Mouse (Mus musculus): ENCODE results near the gene Sod2. TPM values are rescaled to one million over a fixed set of nuclear protein-coding genes. Genes with fewer than 3 reads are reported as not detected.
A peak's percentile ranks its signal among the peaks of the same experiment; 100 is the strongest.
"Not testable (repeated sequence)": the region's sequence is repeated elsewhere in the genome, so short reads cannot be mapped to it uniquely, and the experiment has no call there.

Sod2 gene
- total RNA-seq (2021), result 100 to 1,000 TPM; 433 to 444 TPM
- long read RNA-seq, experiment 1, full-length matches to known transcripts, result 444 of 525 reads
- long read RNA-seq, experiment 1, partial matches to known transcripts, result 30 of 525 reads
- long read RNA-seq, experiment 1, other reads (novel, unspliced or antisense), result 51 of 525 reads
- long read RNA-seq, experiment 2, full-length matches to known transcripts, result 486 of 596 reads
- long read RNA-seq, experiment 2, partial matches to known transcripts, result 31 of 596 reads
- long read RNA-seq, experiment 2, other reads (novel, unspliced or antisense), result 79 of 596 reads

DNA sequence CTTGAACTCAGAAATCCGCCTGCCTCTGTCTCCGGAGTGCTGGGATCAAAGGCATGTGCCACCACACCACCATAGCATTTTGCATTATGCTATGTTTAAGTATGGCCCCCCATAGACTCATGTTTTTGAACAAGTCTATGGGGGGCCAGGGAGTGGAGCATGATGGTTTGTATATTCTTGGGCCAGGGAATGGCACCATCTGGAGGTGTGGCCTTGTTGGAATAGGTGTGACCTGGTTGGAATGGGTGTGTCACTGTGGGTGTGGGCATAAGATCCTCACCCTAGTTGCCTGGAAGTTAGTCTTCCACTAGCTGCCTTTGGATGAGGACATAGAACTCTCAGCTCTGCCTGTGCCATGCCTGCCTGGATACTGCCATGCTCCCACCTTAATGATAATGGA is at the start of gene Sod2:
TSS of gene Sod2 (plus strand) at position 301 of the 400 bp plus-strand sequence.
- DNase-seq; intact Hi-C loops (cut with DNase I): not testable (repeated sequence)

DNA sequence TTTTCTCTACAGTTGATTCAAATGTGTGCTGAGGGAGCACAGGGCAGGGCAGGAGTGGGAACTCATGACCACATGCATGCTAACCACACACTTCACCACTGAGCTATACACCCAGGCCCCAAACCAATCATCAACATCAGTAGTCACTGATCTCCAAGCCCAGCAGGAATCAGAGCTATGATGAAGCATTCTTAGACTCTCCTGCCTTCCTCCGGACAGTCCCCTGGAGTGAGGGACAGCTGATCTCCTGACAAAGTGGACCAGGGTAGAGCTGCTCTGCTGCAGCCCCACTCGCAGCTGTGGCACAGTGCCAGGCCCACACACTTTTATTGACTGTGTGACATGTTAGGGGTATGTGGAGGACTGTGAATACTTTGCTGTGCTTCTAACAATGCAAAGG is 47.3 kb upstream of the Sod2 start:
- DNase-seq; intact Hi-C loops (cut with DNase I): not testable (repeated sequence)

DNA sequence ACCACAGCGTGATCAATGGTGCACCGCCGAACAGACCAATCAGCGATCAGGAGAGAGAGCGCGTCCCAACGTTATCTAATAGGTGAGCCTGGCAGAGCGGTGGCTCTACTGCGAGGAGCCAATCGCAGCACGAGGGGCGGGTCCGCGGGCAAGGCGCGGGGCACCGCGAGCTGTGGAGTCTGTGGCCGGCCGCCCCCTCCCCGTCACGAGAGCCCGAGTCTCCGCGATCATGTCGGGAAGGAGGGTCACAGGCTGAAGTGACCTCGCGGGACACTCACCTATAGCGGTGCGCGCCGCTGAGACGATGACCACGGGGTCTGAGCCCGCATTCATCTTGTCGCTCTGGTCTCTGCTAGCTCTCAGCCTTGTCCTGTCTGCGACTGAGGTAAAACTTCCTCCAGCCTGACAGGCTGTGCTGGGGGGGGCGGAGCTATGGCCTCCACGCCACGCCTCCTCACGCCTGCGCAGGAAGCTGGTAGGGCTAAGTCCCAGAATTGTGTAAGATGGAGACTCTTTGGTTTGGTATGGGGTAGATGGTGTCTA is 46.2 kb upstream of the Sod2 start, which contains the start of gene Acat2:
TSS of gene Acat2 (minus strand) at position 417 of the 543 bp plus-strand sequence.
- intact Hi-C loops (cut with DNase I), result loop anchor here (5.0 kb wide), 1 partner anchor 38 kb away; no protein-coding TSS in a partner anchor
- DNase-seq, result peak; percentile 89 to 93

DNA sequence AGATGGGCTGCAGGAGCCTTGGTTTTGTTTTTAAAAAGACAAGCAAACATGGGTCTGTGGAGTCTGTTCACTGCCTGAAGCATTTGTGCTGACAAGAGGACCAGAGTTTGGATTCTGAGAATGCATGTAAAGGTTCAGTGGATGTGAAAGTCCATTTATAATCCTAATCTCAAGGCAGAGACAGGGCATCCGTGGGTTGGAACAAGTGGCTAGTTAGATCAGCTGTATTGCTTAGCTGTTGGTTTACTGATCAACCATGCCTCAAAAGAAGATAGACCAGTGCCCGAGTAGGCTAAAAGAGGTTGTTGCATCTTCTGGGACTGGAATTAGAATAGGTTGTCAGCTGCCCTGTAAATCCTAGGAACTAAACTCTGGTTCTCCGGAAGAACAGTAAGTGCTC is 43.2 kb upstream of the Sod2 start:
- no peak for DNase-seq
- intact Hi-C loops (cut with DNase I), result loop anchor here (5.0 kb wide), 1 partner anchor 41 kb away; no protein-coding TSS in a partner anchor

DNA sequence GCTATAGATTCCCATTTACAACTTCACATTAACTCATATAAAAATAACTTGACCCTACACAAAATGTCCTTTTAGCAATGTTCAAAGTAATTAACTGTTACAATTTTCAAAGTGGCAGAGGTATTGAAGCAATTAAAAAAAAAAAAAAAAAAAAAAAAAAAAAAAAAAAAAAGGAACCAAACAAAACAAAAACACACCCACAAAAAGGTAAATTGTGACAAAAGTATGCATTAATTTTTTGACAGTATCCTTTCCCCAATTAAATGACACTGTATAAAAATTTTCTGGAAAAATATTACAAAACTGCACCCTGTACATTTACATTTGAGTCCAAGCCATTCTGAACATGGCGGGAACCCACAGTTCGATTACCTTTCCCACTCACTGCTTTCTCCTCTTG is 39.5 kb upstream of the Sod2 start:
- intact Hi-C loops (cut with DNase I), result no loop called here
- no peak for DNase-seq

DNA sequence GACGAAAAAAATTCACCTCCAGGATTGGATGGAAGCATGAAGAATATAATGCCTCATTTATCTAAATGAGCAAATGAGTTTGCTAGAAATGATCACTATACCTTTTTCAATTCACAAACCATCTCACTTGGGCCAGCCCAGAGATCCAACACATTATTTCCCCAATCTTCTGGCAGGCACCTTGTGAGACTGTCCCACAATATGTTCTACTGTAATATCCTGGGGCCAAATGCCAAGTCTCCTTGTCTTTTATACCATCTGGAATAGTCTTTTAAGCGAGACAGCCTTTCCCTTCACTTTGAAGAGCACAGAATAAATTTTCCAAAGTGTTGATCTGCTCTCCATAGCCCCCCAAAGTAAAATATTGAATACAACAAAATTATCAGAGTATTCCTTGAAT is 32.8 kb upstream of the Sod2 start:
- intact Hi-C loops (cut with DNase I), result no loop called here
- DNase-seq, result no peak

DNA sequence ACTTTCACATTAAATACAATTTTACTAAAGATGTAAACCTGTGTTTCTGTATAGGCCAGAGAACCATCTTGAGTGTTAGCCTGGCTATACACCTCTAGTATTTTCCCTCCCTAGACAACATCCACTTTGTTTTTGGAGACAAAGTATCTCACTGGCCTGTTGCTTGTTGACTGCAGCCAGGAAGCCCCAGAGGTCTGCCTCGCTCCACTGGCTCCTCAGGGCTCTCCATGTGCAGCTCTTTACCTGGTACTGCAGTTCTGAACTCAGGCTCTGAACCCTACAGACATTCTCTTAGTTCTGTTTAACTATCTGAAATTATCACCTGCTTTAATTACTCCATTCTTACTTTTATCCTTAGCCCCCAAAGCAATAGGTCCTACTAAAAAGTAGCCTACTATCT is 28.1 kb upstream of the Sod2 start:
- no peak for DNase-seq
- intact Hi-C loops (cut with DNase I), result loop anchor here (5.0 kb wide), 1 partner anchor 61 kb away; the partner anchor contains the start of genes Mrpl18 and Tcp1

DNA sequence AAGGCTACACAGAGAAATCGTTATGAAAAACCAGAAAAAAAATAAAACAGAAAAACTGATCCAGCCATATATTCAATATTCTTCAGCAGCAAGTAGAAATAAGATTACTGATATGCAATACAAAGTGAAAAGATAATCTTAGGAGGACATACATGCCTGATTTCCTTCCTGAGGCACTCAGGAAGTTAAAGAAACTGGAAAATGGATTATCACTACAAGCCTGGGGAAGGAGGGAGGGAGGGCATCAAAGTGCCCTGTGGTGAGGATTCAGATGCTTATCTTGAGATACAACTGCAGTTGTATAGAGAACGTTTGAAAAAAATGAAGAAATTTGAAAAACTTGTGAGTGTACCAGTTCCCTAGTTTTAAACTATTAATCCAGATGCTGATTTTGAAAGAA is 22.7 kb upstream of the Sod2 start:
- intact Hi-C loops (cut with DNase I), result no loop called here
- DNase-seq, result no peak

DNA sequence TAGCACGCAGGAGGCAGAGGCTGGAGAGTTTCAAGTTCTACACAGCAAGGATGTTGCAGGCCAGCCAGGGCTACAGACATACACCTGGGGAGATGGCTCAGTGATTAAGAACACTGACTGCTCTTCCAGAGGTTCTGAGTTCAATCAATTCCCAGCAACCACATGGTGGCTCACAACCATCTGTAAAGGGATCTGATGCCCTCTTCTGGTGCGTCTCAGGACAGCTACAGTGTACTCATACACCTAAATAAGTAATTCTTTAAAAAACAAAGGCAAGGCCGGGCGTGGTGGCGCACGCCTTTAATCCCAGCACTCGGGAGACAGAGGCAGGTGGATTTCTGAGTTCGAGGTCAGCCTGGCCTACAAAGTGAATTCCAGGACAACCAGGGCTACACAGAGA is 18.6 kb upstream of the Sod2 start:
- intact Hi-C loops (cut with DNase I); DNase-seq: not testable (repeated sequence)

DNA sequence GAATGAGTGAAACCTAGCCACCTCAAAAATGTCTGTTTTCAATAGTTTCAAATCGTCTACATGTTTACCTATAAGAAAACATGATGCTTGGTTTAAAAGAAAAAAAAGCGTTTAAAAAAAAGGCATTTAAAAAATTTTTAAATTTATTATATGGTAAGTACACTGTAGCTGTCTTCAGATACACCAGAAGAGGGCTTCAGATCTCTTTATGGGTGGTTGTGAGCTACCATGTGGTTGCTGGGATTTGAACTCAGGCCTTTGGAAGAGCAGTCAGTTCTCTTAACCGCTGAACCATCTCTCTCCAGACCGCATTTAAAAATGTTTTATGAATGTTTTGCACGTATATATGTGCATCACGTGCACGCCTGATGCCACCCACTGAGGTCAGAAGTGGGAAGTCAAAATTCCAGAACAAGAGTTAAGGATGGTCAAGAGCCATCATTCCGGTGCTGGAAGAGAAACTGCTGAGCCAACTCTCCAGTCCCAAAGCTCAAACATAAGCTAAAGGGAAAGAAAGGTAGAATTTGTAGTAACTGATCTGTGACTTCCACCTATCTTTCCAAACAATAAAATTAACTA is 16.0 kb upstream of the Sod2 start:
- intact Hi-C loops (cut with DNase I), result loop anchor here (5.0 kb wide), 1 partner anchor 73 kb away; the partner anchor contains the start of genes Mrpl18 and Tcp1
- DNase-seq, result no peak

DNA sequence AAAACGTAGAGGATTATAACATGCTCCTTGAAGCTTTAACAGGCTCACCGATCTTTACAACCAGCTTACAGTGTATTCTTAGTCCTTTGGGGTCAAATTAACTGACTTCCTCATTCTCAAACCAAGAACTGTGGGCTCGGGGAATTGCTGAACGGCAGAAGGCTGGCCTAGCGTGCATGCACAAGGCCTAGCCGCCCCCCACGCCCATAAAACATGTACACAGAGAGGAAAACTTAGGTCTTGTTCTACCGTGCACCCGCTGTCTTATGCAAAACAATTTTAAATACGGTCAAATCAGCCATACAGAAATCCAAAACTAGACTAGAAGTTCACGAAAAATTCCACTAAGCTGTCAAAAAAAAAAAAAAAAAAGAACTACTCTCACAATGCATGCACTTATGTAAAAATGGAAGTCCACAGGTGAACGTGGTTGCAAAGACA is 15.4 kb upstream of the Sod2 start:
- DNase-seq, result no peak
- intact Hi-C loops (cut with DNase I), result loop anchor here (5.0 kb wide), 1 partner anchor 74 kb away; the partner anchor contains the start of genes Mrpl18 and Tcp1

DNA sequence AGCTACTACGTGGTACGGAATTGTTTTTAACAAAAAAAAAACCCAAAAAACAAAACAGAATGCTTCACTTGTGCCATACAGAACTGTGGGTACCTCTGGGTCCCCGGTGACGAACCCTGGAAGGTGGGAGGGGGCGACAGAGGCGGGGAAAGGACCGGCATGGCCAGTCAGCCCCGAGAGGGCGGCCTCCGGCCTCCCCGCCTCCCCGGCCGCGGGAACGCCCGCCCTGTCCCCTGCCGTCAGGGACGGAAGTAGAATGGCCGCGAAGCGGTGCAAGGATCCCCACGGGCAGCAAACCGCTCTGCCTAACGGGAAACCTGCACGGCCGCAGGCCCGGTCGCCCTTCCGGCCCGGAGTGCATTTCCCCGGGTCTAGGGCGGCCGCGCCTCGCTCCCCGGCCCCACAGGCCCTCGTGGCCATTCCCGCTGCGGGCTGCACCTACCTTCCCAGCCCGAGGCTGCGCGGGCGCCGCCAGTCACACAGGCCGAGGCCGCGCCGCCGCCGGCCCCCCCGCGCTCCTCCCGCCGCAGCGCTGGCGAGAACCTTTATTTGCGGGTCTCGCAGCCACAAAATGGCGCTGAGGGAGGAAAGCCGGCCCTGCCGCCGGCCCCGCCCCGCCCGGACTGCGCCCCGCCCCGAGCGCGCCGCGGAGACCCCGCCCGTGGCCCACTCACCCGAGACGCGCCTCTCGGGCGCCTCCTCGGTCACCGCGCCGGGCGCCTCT is 14.8 kb upstream of the Sod2 start:
- intact Hi-C loops (cut with DNase I), result loop anchor here (5.0 kb wide), 1 partner anchor 74 kb away; the partner anchor contains the start of genes Mrpl18 and Tcp1
- DNase-seq, result peak; percentile 82 to 91

DNA sequence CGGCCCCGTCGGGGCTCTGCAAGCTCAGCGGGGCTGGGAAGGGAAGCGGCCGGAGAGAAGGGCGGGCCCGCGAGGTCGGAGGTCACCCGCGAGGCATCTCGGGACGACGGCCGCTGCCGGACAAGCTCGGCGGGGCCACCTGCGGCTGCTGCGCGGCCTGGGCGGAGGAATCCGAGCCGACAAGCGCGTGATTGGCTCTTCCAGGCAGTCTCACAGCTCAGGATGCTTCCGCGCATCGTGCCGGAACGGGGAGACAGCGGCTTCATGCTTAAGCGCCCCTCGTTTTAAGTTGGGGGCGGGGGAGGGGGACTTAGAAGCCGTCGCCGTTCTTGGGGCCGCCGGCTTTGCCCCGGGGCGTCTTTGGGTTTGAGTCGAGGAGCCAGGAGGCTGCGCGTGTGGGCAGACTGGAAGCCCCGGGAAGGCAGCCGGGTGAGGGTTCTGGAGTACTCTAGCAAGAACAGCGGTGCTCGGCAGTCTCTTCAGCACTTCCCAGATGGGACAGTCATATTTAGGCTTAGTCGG is 14.1 kb upstream of the Sod2 start:
- peak; percentile 93 to 94 for DNase-seq
- intact Hi-C loops (cut with DNase I), result loop anchor here (5.0 kb wide), 1 partner anchor 75 kb away; the partner anchor contains the start of genes Mrpl18 and Tcp1

DNA sequence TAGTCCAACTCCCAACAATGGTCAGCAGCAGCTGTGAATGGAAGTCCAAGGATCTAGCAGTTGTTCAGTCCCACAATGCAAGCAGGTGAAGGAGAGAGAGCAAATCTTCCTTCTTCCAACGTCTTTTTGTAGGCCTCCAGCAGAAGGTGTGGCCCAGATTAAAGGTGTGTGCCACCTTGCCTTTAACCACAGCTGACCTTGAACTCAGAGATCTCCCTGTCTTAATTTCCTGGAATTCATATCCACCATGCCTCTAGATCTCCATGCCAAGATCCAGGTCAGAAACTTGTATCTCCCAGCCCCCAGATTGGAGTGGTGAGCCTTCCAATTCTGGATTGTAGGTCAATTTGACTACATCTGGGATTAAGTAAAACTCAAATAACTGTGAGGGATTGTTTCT is 12.6 kb upstream of the Sod2 start, which contains the start of gene Wtap:
TSS of gene Wtap (minus strand) at position 101 of the 400 bp plus-strand sequence.
- intact Hi-C loops (cut with DNase I), result loop anchor here (5.0 kb wide), 1 partner anchor 77 kb away; the partner anchor contains the start of genes Mrpl18 and Tcp1

DNA sequence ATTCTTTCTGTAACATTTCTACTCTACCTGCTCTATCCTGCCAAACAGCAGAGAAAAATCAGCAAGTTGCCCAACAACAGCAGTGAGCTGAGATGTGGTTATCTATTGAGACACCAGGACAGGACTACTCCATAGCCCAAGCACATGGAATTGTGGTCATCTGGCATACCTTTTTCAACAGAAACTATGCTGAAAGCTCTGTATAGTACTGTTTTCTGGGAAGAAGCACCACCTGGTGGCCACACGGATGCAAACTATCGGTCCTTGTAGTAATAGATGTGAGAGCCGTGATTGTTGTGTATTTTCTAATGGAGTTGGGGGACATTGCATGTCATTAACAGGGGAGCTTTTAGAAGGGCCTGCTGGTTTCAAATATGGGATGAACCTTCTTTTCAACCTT is 10.3 kb upstream of the Sod2 start:
- no peak for DNase-seq
- intact Hi-C loops (cut with DNase I), result loop anchor here (1.0 kb wide), 1 partner anchor 116 kb away; no protein-coding TSS in a partner anchor

More for the DNA sequence above, 12.6 kb upstream of the Sod2 start, which contains the start of gene Wtap:
- DNase-seq, result no peak

DNA sequence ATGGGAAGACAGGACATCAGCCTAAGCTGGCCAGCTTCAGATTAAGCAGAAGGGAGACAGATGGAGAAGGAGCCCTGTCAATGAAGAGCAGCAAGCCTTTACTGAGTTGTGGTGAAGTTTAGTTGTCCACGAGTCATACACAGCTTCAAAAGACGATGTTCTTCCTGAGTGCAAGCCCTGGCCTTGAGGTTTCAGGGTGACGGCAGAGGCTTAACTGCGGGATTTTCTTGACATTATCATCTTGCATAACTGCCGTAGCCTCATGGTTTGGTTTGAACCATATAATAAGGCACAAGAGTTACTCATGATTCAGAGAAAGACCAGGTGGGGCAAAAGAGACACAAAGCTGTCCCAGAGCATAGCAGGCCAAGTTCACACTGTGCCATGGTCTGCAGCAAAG is 8.8 kb upstream of the Sod2 start:
- intact Hi-C loops (cut with DNase I), result no loop called here
- no peak for DNase-seq

DNA sequence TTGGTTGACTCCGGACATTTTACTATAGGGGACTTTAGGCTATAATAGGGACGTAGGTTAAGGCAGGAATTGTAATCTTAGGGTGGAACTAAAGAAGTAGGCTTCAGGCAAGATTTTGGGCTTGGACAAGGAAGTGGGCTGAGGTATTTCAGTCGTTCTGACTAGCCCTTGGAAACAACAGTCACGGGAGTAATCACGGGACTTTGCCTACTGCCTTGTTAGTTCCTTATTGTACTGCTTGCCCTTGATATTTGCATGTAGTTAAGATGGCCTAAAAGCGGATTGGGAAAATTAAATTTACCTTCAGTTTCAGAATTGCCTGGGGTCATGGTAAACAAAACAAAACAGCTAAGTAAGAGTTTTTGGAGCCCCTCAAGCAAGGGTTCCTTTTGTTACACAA is 7.6 kb upstream of the Sod2 start:
- DNase-seq, result no peak
- intact Hi-C loops (cut with DNase I), result no loop called here

DNA sequence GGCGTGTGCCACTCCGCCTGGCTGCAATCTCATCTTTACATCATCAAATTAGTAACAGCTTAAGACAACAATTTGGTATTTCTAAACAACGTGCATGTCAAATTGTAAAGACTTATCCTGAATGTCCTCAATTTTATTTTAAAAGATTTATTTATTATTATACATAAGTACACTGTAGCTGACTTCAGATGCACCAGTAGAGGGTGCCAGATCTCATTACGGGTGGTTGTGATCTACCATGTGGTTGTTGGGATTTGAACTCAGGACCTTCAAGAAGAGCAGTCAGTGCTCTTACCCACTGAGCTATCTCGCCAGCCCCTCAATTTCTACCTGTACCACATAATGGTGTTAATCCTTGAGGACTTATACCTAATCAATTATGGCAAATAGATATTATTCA is 4.4 kb upstream of the Sod2 start:
- intact Hi-C loops (cut with DNase I); DNase-seq: not testable (repeated sequence)

DNA sequence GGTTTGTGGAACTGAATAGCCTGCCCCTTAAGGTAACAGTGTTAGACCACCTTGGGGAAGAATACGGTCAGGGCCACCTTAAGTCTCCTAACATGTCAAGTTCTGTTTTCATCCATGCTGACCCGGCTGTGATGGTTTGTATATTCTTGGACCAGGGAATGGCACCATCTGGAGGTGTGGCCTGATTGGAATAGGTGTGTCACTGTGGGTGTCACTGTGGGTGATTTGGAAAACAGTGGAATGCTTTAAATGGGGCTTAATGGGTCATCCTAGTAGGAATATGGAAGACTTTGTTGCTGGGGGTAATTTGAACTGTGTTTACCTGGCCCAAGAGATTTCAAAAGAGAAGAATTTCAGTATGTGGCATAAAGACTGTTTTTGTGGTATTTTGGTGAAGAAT is 2.2 kb upstream of the Sod2 start:
- not testable (repeated sequence) for DNase-seq

DNA sequence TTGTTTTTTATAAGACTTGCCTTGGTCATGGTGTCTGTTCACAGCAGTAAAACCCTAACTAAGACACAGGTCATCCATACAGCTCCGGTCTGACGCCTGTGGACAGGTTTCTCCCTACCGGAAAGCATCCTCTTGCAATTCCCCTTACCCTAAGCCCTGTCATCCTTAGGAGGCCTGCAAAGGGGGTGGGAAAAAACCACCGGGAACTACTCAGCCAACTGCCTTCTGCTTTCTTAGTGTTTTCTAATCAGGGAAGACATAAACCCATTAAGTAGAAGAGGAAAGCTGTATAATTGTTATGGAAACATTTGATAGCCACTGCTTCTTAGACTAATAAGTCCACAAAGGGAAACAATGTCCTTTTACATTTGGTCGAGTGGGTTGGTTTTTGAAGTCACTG is 338 bp downstream of the Sod2 start:
- intact Hi-C loops (cut with DNase I), result no loop called here
- DNase-seq, result no peak

More for the DNA sequence above, 2.2 kb upstream of the Sod2 start:
- intact Hi-C loops (cut with DNase I), result not testable (repeated sequence)
